Mouse (Mus musculus): ENCODE measurements around the gene Ltbp2. TPM values are rescaled to one million over a fixed set of nuclear protein-coding genes. Genes with fewer than 3 reads are reported as not detected.

The Ltbp2 gene
- total RNA-seq, 2 experiments from 2014 or later = 1.3 to 3.0 TPM

GRCm38 (mm10) chr12:84802625-84803024 lies 73.7 kb downstream of the Ltbp2 start:
- no peak for DNase-seq

GRCm38 (mm10) chr12:84801532-84802110 lies 74.7 kb downstream of the Ltbp2 start:
- DNase-seq = peak; percentile 15 to 51

DNA sequence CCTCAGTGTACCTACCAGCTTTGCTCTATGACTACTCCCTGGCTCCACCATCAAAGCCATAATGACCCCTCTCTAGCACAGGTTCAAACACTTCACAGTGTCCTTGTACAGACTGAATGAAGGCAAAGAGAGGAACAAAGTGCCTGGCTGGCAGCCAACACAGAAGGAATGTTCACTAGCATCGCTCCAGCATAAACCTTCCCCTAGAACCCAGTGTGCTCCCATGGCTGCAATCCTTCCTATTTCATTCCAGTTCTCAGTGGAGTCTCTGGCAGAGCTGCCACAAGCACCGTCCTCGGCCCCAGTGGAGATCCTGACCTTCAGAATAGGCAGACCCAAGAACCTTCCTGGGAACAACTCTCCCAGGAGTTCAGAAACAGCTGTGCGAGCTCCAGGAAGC lies 75.9 kb downstream of the Ltbp2 start:
- DNase-seq = peak; percentile 47 to 67

GRCm38 (mm10) chr12:84799086-84799485 lies 77.2 kb downstream of the Ltbp2 start:
- DNase-seq = no peak

DNA sequence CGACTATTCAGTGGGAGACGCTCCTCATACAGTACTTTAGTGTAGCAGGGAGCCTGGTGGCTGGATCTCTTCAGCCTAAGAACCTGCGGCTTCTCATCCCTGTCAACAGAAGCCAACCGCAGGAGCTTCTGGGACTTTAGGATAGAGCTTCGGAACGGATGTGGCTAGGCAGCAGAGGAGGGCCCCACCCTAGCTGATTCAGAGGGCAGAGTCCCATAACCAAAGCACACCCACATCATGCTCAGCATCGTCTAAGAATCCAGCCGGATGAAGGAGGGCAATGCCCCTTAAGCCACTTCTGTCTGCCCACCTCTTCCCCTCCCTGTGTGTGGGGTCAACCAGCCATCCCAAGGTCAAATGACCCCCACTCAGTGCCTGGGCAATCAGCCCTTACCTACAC lies 81.7 kb downstream of the Ltbp2 start:
- DNase-seq = no peak

DNA sequence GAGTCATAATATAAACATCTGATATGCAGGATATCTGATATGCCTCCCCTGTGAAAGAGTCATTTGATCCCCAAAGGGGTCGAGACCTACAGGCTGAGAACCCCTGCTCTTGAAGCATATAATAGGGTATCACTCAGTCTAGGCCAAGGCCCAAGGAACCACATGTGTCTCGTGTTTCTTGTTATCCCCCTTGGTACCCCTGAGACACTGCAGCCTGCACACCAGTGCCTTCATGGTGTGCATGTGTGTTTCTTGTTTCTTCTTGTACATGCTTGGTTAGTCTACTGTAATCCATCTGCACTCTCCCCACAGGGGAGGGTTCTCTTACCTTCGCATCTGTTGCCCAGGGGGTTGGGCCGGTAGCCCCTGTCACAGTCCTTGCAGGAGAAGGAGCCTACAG lies 83.7 kb downstream of the Ltbp2 start:
- DNase-seq = no peak

- peak; percentile 26 to 39 for DNase-seq
Measured at GRCm38 (mm10) chr12:84790853-84791252, 85.5 kb downstream of the Ltbp2 start.

GRCm38 (mm10) chr12:84786091-84786490 lies 90.2 kb downstream of the Ltbp2 start:
- DNase-seq = no peak

DNA sequence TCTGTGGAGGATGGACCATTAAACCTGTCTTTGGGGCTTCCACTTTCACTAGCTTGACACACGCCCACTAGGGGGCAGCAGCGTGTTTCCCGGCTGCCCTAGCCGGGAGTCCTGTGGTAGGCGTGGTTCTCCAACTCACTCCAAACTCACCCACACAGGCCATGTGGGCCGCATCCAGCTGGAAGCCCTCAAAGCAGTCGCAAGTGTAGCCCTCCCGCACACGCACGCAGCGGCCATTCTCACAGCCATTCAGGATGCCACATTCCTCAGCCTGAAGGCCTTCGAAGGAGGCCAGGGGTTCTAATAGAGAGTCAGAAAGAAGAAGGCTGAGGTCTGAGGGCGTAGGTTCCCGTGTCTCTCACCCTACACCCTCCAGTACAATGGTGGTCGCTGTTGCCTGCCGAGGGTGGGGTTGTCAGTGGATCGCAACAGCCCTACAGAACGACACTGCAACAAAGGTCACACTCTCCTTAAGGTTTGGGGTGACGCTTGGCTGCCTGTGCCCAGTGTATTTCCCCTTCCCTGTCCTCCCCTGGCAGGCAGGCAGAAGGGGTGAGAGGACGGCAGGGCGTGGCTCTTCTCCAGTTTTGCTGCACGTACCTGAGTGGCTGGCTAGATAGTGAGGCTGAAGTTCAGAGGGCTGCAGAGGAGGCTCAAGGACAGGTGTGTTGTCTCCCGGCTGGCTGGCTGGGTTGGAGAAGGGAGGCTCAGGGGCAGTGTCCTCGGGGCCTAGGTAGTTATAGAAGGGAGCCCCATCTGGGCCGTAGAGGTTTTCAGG lies 91.5 kb downstream of the Ltbp2 start:
- DNase-seq = peak; percentile 90 to 93

DNA sequence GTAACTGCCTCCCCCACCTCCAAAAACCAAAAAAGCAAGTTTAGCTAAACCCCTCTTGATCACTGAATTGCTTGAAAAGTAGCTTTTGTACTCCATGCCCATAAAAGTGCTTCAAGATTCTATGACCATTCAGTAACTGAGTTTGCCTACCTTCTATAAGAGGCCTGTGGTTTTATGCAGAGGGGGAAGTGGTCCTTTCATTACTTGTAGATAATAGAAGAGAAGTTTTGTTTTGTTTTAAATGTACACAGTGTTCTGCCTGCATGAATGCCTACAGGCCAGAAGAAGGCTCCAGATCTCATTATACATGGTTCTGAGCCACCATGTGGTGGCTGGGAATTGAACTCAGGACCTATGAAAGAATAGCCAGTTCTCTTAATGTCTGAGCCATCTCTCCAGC lies 100.1 kb downstream of the Ltbp2 start:
- no peak for DNase-seq

GRCm38 (mm10) chr12:84774376-84774775 lies 102.0 kb downstream of the Ltbp2 start:
- no peak for DNase-seq

DNA sequence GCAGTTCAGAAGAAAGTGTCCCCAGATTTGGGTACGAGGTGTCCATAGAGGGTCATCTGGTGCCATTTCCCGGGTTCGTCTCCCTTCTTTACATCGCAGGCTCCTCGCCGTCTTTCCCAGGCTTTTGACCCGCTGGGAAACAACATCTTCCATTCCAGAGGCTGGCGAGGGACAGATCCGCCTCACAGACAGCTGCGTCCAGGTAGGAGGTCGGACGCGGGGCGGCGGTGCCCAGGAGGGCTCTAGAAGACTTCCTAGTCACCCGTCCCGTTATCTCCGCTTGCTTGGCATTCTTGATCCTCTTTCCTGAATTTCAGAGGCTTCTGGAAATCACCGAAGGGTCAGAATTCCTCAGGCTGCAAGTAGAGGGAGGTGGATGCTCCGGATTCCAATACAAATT lies 102.9 kb downstream of the Ltbp2 start:
- no peak for DNase-seq

- DNase-seq = peak; percentile 96 to 100
Measured at GRCm38 (mm10) chr12:84772726-84773441, 103.4 kb downstream of the Ltbp2 start, which contains the start of the genes Npc2 and Isca2. Npc2 (minus strand) TSS chr12:84773152. Isca2 (plus strand) TSS chr12:84773251.

- peak in 1 of 2 experiments; percentile 19 for DNase-seq
Measured at GRCm38 (mm10) chr12:84771981-84772520, 104.3 kb downstream of the Ltbp2 start.

DNA sequence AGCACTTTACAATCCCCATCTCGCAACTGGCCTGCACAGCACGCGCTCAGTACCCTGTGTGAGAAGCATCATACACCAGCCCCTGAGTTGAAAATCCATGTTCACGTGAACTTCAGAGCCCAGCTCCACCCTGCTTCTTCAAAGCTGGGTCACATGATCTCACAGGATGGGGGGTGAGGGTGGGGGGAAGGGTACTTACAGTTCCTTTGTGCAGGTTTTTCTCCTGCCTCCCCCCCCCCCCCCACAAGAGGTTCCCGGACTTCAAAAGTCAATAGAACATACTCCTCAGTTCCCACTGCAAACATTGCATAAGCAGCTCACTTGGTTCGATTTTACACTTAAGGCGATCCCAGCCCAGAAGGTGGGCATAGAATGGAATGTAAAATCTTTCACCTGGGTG lies 106.7 kb downstream of the Ltbp2 start:
- no peak for DNase-seq

DNA sequence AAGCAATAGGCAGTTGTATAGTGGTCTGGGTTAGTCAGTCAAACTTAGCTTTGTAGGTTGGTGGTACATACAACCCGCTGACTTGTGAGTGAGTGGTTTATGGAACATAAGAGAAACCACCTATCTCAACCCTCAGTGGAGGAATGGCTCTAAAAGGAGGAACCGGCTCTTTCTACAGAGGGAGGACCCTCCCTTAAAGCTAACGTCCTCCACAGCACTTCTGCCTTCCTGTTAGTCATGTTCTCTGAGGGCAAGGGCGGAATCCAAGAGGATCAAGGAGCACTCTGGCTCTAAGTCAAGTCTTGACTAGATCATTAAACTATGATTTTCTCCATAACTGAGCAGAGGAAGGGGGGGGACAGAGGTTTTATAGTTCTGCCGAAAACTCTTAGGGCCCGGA lies 108.8 kb downstream of the Ltbp2 start:
- no peak for DNase-seq

- no peak for DNase-seq
Measured at GRCm38 (mm10) chr12:84766113-84766735, 110.1 kb downstream of the Ltbp2 start.

DNA sequence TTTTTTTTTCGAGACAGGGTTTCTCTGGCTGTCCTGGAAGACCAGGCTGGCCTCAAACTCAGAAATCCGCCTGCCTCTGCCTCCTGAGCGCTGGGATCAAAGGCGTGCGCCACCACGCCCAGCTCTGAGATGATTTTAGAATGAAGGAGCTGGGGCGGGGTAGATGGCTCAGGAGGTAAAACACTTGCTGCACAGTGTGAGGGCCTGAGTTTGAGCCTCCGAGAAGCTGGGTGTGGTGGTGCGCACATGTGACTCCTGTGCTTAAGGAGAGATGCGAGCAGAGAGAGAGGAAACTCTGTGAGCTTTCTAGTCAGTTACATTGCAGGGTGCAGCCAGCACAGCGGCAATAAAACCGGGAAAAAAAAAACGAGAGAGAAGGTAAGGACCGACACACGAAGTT lies 110.8 kb downstream of the Ltbp2 start:
- no peak for DNase-seq

DNA sequence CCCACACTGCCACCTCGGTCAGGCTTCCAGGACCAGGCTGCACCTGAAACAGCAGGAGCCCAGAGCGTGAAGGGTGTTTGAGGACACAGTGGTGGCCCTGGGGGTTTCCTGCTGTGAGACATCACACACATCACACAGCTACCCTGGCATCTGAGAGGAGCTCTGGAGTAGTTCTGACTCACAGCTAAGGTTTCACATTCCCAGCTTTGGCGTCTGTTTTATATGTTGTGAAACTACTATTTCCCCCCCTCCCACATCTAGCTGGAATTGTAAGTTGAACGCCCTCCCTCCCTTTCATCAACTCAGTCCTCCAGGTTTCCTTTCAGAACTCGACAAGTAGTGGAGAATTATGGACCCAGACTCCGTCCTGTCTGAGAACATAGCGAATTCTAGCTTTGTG lies 111.6 kb downstream of the Ltbp2 start:
- DNase-seq = no peak

GRCm38 (mm10) chr12:84763577-84764218 lies 112.6 kb downstream of the Ltbp2 start:
- DNase-seq = no peak

GRCm38 (mm10) chr12:84762532-84762931 lies 113.8 kb downstream of the Ltbp2 start:
- no peak for DNase-seq

DNA sequence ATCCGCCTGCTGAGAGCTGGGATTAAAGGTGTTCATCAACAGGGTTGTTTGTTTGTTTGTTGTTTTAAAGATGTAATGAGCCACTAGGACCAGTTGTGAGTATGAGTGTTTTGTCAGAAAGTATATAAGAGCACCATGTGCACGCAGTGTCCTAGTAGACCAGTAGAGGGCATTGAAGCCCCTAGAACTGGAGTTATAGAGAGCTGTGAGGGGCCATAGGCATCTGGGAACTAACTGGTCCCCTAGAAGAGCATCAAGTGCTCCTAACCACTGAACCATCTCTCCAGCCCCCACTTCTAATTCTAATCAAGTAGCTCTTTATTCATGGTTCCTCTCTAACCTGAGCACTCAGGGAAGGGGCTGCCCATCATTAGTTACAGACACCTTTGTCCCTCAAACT lies 117.3 kb downstream of the Ltbp2 start:
- DNase-seq = no peak

All from heart, adult 18-20 months (tissue).